Mouse (Mus musculus) urinary bladder, postnatal 14 days (tissue): ENCODE measurements around the gene Adamts17.

Experiments used
- DNase-seq: peaks from one replicate; pipeline ENCODE4 v3.0.0; 2021; ENCODE audit warnings: low spot score

Adamts17 gene

DNA sequence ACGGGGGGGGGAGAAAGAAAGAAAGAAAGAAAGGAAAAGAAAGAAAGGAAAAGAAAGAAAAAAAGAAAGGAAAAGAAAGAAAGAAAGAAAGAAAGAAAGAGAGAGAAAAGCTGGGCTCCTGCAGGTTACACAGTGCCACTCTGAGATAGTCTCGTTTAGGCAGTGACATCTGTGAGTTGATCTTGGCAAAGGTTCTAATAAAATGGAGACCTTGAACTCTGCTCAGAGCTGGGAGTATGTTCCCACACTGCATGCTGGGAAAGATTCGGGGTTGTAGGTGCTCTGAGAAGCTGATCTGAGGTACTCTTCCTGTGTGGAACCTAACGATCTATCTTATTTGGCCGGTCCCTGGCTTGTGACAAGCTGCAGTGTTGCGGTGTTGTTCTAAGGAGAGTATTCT, 7.0 kb downstream of the Adamts17 start:
- DNase-seq, result no peak

DNA sequence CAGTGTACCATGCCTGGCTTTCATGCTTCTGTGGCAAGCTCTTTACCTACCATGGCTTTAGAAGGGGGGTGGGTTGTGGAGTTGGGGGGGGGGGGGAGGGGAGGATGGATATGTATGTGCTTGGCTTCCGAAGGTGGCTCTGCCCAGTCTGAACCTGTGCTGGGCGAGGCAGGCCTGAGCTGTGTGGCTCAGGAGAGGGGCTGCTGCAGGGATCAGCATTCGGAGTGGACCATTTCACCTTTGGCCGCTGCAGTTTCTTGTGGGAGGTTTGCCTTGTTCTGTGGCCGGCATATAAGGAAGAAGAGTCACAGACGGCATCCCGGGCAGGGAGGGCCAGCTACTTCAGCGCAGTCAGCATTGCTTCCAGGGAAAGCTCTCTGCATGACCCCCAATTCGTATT, 7.8 kb downstream of the Adamts17 start:
- DNase-seq, result no peak

DNA sequence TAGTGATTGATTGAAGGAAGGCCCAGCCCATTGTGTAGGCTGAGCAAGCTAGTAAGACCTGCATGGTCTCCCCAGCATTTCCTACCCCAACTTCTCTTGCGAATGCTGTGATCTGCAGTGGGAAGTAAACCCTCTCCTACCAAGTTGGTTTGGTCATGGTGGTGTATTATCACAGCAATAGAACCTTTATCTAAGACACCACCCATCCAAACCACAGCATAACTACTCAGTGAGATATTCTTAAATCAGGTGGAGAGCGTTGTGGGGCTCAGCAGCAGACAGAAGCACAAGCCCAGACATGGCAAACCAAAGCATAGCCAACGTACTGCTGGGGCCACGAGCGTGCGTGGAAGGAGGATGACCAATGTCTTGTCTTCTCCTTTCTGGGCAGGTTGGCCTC, 9.8 kb downstream of the Adamts17 start:
- DNase-seq, result no peak

DNA sequence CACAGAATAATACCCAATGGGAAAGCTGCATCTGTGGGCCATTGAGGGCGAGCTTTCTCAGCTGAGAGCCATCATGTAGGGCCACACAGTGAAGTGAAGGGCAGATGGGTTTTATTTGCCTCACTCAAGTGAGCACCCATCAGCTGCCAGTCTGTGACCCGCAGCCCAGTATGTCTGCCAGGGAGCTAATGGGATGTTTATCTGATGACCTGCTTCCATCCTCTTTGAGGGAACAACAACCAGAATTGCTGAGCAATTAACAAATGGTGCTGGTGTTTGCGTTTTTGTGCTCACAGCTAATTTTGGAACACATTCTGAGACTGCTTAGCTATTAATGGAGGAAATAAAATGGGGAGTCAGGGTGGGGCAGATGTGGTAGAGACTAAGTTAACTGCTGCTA, 12.6 kb downstream of the Adamts17 start:
- no peak for DNase-seq

DNA sequence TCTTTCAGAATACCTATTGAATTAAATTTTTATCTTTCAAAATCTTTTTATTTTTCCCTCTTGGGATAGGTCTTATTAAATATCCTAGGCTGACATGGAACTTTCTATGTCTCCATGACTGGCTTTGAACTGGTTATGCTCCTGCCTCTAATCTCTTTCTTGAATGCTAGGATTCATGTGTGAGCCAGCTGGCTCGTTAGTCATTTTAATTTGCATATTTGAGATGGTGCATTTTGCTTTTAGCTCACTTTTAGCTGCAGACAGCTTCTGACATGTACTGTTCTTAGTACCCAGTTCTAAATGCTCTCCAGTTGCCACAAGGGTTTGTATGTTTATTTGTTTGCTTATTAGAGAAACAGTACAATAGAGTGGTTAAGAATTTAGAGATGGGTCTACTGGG, 18.1 kb downstream of the Adamts17 start:
- DNase-seq, result no peak

DNA sequence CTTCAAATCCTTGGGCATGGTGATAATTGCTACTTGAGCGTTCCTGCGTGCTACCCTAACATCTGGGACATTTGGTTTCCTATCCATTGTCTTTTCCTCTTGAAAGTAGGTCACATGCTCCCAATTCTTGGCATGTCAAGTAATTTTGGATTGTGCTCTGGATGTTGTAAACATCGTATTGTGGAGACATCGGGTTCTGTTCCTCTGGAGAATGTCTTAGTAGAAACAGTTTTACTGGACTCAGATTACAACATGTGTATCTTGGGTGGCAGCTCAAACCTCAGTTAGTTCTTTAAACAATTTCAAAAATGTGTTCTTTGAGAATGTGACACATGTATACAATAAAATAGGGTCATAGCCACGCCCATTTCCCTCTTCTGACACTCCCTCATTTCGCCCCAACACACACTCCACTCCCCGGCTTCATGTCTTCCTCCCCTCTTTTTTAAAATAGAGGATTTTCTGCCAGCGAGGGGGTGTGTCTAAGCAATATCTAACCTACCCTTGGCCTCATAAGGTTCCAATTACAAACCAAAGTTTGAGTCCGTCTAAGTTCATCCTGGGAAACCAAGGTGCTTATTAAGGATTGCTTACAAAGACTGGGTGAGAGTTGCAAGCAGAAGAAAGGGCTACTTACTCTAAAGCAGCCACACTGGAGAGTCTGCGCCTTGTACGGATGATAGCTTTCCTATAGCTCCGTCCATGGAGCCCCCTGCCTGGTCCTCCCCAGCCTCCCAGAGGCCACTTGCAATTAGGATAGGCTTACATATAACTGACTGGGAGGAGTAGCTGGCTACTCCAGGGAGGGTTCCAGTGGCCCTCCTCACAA, 18.9 kb downstream of the Adamts17 start:
- peak; percentile 5 for DNase-seq

DNA sequence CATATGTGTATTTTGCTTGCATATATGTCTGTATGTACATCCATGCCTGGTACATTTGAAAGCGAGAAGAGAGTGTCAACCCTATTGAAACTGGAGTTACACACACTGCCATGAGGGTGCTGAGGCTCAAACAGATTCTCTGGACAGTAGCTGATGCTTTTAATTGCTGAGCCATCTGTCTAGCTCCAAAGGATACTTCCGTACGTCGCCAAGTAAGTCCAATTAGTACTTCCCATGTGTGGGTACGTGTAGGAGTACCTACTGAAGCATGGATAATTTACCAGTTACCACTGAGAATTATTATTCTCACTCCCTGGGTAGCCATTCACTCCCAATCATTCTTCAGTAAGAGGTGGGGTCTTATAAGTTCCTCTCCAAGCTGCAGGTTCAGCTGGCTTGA, 19.7 kb downstream of the Adamts17 start:
- DNase-seq, result no peak

DNA sequence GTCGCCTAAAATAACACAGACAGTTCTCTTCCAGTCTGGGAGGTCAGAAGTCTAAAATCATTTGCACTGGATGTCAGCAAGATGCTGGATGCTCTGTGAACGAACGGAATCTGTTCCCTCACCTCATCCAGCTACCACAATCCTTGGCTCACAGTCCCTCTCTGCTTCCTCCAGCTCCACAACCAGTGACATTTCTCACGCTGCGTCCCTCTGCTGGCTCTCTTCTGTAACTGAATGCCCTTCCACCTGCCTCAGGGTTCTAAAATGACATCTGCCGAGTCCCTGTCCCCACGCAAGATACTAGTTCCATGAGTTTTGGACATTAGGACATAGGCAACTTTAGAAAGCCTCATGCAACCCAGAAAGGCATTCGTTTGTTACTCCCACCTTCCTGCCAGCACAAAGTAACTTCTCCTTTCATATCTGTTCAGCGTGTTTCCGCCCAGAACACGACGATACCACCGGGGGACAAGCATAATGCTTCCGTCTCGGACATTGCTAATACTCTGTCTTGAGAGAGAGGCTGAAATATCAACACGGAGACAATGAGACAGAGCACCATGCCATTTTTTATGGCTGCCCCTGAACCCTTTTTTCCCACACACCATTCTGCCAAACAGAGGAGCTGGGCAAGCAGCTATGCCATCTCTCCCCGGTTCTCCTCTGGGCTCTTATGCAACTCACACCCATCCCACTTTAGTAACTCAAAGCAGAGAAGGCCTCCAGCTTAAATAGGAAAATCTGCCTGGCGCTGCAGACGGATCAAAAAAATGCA, 27.6 kb downstream of the Adamts17 start:
- no peak for DNase-seq

DNA sequence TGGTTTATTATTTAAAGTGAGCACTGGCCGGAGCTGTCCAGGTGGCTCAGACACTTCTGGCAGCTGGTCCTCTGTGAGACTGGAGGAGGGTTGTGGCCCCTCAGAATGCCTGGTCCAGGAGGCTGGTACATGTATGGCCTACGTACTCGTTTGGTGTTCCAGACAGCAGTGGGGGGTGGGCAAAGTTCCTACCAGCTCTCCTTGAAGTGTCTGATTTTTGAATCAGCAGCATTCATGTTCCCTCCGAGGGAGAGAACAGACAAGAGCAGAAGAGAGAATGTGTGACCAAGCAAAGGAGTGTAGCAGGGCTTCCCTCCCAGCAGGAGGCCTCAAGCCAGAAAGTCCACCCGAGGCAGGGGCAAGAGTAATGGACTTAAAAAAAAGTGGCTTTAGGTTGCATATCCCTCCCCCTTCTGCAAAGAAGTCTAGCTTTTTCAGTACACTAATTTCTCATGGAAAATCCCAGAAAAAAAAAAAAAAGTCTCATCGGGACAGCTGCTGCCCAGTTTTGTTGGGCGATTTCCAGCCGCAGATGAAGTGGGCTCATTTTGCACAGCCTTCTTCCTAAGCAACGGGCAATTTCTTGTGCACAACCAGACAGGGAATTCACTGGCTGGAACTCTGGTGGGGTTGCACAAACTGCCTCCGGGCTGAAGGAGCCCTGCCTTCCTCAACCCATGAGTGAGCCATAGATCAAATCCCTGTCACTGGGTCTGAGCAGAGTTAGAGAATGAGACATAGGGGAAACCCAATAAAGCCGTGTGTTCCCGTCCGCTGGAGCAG, 28.4 kb downstream of the Adamts17 start:
- peak; percentile 11 for DNase-seq

DNA sequence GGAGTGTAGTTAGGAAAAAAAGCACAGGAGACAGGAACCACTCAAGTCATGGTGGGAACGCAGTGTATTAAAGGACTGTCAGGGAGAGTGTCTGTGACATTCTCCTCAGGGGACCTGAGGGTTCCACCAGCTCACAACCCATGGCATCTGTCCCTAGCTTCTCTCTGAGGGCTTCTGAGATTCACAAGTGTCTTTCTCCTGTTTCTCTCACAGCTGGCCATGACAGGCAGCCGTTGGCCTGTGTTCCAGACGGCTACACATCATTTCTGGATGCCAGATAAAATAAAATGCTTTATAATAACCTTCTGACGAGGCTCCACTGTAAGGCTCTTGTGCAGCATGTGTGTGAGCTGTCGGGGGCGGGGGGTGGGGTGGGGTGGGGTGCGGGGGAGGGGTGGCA, 32.0 kb downstream of the Adamts17 start:
- no peak for DNase-seq

DNA sequence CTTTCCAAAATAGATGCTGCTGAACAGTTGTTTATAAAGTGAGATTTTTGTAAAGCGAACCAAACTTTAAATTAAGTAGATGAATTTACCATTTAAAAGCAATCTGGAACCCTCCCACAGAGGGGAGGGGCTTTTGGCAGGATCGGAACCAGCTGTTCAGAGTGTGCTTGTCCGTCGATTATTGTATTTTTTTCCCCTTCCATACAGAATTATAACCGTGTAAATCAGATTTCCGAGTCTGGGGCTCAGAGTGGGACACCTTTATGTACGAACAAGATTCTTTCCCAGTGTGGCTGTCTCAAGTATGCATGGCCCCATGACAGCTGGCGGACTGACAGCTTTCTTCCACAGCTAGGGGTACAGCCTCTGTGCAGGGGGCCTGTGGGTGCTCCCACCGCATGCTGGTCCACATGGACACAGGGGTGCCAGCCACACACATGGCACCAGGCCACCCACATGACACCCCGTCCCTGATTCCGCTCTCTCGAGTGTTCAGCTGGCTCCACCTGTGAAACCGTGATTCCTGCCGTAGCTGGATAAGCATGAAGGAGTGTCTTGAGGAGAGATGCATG, 32.5 kb downstream of the Adamts17 start:
- peak; percentile 17 for DNase-seq

DNA sequence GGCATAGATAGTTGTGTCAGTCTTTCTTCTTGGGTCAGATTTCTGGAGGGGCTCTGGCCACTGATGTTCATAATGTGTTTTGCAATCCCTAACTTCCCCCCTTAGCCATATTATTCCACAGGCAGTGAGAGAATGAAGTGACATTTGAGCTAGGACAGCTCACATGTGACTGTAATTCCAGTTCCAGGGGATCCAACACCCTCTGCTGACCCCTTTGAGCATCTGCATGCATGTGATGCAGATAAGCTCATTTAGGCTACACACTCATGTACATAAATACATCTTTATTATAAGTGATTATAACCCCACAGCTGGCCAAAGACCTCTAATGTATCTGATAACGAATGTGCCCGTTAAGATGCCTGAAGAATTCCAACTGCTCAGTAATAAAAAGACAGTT, 33.7 kb downstream of the Adamts17 start:
- no peak for DNase-seq

DNA sequence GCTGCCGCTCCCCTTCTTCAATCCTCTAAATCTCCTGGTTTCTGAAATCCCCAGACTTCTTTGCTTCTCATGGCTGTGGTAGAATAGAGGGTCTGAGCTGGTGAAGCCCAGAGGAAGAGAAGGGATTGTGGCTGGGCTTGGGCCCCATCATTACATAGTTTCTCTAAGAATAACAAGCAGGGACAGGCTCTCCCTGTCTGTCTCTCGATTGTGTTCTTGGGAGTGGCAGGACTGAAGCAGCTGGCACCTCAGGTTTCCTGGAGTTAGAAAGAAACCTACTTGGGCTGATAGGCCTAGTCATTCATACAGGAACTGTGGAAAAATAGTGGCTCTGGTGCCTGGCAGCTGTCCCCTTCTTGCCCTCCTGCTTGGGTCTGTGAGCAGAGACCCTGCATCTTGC, 51.9 kb downstream of the Adamts17 start:
- DNase-seq, result no peak

DNA sequence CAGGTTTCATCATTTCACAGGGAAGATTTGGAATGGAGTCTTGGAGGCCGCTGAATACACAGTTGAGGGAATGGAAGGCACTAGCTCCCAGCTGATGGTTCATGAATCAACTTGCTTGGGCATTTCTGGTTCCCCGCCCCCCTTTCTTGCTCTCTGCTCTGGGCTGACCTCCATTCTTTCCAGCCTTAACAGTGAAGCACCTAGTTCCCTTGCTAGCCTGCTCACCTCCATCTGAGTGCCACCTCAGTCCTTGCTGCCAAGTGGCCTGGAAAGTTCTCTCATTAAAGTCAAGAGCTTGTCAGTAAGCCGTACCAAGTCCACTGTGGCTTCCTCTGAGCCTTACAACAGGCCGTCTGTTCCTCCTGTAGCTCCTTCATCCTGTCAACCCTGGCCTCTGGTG, 52.6 kb downstream of the Adamts17 start:
- no peak for DNase-seq

DNA sequence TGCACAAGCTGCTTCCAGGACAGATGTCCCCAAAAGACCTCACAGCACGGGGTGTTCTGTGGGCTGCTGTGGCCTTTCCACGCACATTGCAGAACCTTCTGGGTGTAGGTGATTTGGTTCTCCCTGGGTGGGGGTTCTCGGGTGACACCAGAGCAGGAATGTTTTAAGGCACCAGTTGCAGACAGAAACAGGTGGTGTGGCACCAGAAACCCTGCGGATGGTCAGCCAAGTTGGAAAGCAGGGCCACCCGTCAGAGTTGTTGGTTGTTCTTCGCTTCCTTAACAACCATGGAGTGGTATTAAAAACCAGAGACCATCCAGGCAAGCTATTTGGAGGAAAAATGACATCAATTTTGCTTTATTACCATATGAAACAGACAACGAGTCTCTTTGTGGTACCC, 62.8 kb downstream of the Adamts17 start:
- DNase-seq, result no peak

DNA sequence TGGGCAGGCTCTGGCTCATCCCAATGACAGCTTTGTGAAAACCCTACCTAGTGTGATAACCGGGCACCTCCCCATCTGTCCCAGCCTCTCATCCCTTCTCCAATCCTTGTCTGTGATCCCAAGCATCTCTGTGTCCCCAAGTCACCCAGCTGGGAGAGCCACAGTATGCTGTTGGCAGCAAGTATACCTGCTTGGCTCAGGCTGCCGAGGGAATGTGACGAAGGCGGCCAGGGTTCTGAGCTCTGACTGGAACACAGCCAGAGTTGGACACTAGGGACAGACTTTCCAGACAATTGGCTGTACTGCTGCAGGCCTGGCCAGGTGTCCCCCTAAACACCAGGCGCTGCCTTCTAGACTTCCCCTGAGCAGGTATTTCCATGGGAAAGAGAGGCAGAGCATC, 63.5 kb downstream of the Adamts17 start:
- DNase-seq, result no peak

DNA sequence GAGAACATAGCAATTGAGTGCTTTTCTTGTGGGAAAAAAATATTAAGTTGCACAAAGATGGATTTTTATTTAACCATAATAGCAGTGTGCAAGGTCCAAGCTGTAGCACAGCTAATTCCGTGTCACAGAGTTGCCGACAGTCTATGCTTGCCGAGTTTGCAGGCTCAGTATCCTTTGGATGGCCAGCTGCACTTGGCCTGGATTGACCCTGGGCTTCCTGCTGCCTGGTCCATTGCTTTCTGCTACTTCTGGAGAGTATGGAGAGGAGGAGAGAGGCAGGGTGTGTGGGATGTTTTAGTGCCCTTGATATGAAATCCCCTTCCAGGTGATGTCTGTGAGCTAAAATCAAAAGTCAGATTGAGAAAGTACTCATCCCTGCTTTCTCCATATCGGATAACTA, 66.4 kb downstream of the Adamts17 start:
- no peak for DNase-seq

DNA sequence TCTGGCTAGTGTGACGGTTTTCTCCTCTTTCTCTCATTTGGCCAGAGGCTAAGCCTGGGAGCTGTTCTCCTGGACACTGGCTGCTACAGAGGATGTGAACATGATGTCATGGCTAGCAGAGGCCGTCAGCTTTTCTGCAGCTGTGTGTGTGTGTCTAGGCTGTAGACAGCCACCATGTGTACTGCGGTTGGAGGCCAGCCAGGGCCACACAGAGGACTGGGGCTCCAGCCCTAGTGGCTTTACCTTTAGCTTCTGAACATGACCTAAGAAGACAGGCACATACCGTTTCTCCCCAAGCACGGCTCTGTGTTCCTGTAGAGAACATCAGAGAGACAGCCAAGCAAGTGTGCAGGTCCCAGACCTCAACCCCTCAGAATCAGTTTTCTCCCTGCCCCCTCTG, 73.3 kb downstream of the Adamts17 start:
- no peak for DNase-seq

DNA sequence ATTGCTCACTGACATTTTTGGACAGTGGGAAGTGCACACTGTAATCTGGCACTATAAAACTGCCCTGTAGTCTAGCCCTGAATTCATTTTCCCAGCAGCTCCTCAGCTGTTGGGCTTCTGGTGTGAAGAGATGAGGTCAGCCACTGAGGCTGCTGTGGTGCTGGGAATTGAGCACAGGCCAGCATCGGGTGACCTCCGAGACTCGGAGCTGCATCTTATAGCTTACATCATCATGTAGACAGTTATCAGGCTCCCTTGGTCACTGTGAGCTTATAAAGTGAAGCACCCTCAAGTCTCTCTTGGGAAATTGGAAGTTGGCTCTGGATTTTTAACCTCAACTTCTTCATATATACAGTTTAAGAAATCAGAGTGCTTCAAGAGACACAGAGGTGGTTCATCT, 84.1 kb downstream of the Adamts17 start:
- DNase-seq, result no peak

DNA sequence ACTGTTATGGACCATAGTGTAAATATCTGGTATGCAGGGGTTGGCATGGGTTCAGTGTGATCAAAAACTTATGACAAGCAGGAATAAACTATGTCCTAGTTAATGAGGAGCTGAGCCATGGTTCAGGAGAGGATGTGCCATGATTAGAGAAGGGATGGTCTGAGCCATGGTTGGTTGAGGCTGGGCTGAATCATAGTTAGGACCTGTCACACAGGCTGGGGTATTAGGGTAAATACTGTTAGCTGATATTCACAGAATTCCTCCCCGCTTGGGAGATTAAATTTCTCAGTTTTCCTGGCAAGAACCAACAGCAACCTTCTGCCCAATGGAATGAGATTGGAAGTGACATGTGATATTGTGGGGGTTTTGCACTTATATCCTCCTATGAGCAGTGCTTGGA, 84.6 kb downstream of the Adamts17 start:
- no peak for DNase-seq

DNA sequence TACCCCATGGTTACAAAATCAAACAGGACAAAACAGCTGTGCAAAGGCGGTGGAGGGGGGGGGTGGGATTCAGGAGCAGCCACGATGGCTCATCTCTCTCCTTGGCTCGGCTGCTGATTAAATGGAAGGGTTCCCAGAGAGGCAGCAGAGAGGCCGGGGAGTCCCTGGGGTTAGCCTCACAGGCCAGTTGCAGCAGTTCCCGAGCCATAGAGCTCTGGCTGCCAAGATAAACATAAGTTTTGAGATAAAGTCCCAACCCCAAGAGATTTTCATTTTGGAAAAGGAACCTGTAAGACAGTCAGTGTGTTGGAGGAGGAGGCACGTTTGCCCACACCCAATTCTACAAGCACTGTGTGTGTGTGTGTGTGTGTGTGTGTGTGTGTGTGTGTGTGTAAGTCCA, 89.7 kb downstream of the Adamts17 start:
- DNase-seq, result peak; percentile 74

DNA sequence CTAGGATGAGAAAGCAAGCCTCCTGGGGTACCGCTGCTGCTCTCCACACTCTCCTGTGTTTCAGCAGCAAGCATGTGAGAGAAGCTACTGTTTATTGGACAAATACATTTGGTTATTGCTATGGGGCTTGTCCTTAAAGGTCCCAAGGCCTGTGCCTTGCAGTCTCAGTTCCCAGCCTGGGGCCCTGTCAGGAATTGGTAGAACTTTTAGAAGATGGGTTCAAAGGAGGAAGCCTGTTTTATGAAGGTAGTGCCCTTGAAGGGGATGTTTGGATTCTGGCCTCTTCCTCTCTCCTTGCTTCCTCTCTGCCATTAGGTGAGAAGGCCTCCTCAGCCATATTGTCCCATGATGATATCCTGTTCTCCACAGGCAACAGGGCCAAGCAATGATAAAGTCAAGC, 91.8 kb downstream of the Adamts17 start:
- no peak for DNase-seq

DNA sequence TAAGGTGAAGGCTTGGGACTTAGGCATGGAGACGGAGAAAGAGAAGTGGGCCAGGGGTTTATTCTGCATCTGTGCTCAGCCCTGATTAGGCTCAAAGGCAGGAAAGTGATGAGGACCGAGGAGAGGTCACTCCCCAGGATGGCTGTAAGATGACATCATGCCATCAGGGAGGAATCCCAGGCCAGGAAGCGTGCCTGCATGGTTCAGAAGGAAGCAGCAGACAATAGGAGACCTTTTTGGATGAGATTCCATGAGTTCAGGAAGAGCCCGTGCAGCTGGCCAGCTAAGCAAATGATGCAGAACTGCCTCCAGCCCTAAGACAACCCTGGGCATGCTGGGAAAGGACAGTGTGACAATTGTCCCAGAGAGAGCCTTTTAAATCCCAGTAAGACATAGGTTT, 93.7 kb downstream of the Adamts17 start:
- no peak for DNase-seq
